Mouse (Mus musculus) MEL (cell line): ENCODE measurements at regions not wholly inside any gene's neighbourhood (a gene's known extent, or its start where the extent isn't known, plus 50 kb on each side); places are given as distances from the start of the nearest gene placed in this dataset.

Experiments
- DNase-seq: peaks from one replicate; pipeline ENCODE4 v3.0.0; 2011; ENCODE audit warnings: low read depth, low spot score
- H3K27ac ChIP-seq: 2 replicates; pipeline ENCODE4 v1.5.1; 2012; ENCODE audit warnings: low read depth, mild to moderate bottlenecking, control low read depth, low read length, moderate library complexity; ENCODE audit not compliant: control insufficient read depth
- H3K27me3 ChIP-seq, 2 experiments: fragments of 150-350 bp in 1 of 2; sonication (generic) in 1 of 2; 2 replicates each; pipeline ENCODE4 v1.6.1; 2012; ENCODE audit warnings: low read length in 2 of 2, mild to moderate bottlenecking in 2 of 2, improper control_type of control experiment in 1 of 2, moderate library complexity in 1 of 2; ENCODE audit not compliant: insufficient read depth in 2 of 2, control insufficient read depth in 1 of 2
- H3K36me3 ChIP-seq, 2 experiments: 2 replicates each; pipeline ENCODE4 v1.6.1; 2012 to 2014; ENCODE audit warnings: low read length in 2 of 2, improper control_type of control experiment in 1 of 2, inconsistent platforms in 1 of 2, mild to moderate bottlenecking in 1 of 2; ENCODE audit not compliant: insufficient read depth in 2 of 2, control insufficient read depth in 1 of 2
- H3K4me1 ChIP-seq, 2 experiments: fragments of 150-350 bp in 1 of 2; sonication (generic) in 1 of 2; 2 replicates each; pipeline ENCODE4 v1.6.1; 2012; ENCODE audit warnings: low read length in 2 of 2, improper control_type of control experiment in 1 of 2, mild to moderate bottlenecking in 1 of 2; ENCODE audit not compliant: insufficient read depth in 2 of 2, control insufficient read depth in 1 of 2
- H3K4me3 ChIP-seq, 2 experiments: fragments of 150-350 bp in 1 of 2; sonication (generic) in 1 of 2; 2 replicates each; pipeline ENCODE4 v1.5.1; 2012; ENCODE audit warnings: low read depth in 2 of 2, low read length in 2 of 2, mild to moderate bottlenecking in 2 of 2, moderate library complexity in 2 of 2, control low read depth in 1 of 2, improper control_type of control experiment in 1 of 2; ENCODE audit not compliant: control insufficient read depth in 1 of 2, insufficient read depth in 1 of 2
- H3K79me2 ChIP-seq: 2 replicates; pipeline ENCODE4 v1.6.1; 2012; ENCODE audit warnings: mild to moderate bottlenecking, low read length, moderate library complexity; ENCODE audit not compliant: control insufficient read depth, poor library complexity, insufficient read depth
- H3K9ac ChIP-seq: 2 replicates; pipeline ENCODE4 v1.6.1; 2012; ENCODE audit warnings: low read depth, mild to moderate bottlenecking, control low read depth, low read length, moderate library complexity; ENCODE audit not compliant: control insufficient read depth, poor library complexity, severe bottlenecking
- H3K9me3 ChIP-seq: fragments of 150-350 bp; sonication (generic); replicated peaks from 2 replicates; pipeline ENCODE4 v1.6.1; 2012; ENCODE audit warnings: mild to moderate bottlenecking, low read length, improper control_type of control experiment, moderate library complexity; ENCODE audit not compliant: insufficient read depth
- BHLHE40 ChIP-seq: IDR thresholded peaks from 2 replicates; pipeline ENCODE4 v1.6.1; 2012; ENCODE audit warnings: low read depth, mild to moderate bottlenecking, inconsistent platforms, low read length, improper control_type of control experiment, borderline replicate concordance
- CTCF ChIP-seq, 3 experiments: IDR thresholded peaks in 2 of 3; conservative IDR thresholded peaks in 1 of 3; 2 replicates each; pipeline ENCODE4 v1.5.1; 2011 to 2012; ENCODE audit warnings: low read length in 3 of 3, low read depth in 2 of 3, mild to moderate bottlenecking in 2 of 3, improper control_type of control experiment in 1 of 3, inconsistent platforms in 1 of 3, mixed read lengths in 1 of 3, moderate library complexity in 1 of 3; ENCODE audit not compliant: control insufficient read depth in 1 of 3, insufficient read depth in 1 of 3, poor library complexity in 1 of 3, severe bottlenecking in 1 of 3
- ELF1 ChIP-seq: IDR thresholded peaks from 2 replicates; pipeline ENCODE4 v1.6.1; 2014; ENCODE audit warnings: low read depth, mild to moderate bottlenecking, inconsistent platforms, low read length, improper control_type of control experiment, moderate library complexity
- EP300 ChIP-seq, 2 experiments: IDR thresholded peaks; 2 replicates each; pipeline ENCODE4 v1.6.1; 2011; ENCODE audit warnings: improper control_type of control experiment in 2 of 2, low read length in 2 of 2, low read depth in 1 of 2, mild to moderate bottlenecking in 1 of 2
- ETS1 ChIP-seq: IDR thresholded peaks from 2 replicates; pipeline ENCODE4 v1.6.1; 2012; ENCODE audit warnings: low read depth, mild to moderate bottlenecking, inconsistent platforms, low read length, improper control_type of control experiment, moderate library complexity
- HCFC1 ChIP-seq: IDR thresholded peaks from 2 replicates; pipeline ENCODE4 v1.6.1; 2012; ENCODE audit warnings: low read depth, mild to moderate bottlenecking, inconsistent platforms, low read length, improper control_type of control experiment, moderate library complexity
- KAT2A ChIP-seq: conservative IDR thresholded peaks from 2 replicates; pipeline ENCODE4 v1.6.1; 2012; ENCODE audit warnings: low read depth, low read length, improper control_type of control experiment, inconsistent platforms
- MXI1 ChIP-seq: IDR thresholded peaks from 2 replicates; pipeline ENCODE4 v1.6.1; 2011; ENCODE audit warnings: mild to moderate bottlenecking, low read depth, low read length, improper control_type of control experiment
- MYB ChIP-seq: IDR thresholded peaks from 2 replicates; pipeline ENCODE4 v1.6.1; 2011; ENCODE audit warnings: mild to moderate bottlenecking, low read depth, low read length, improper control_type of control experiment
- MYC ChIP-seq: IDR thresholded peaks from 2 replicates; pipeline ENCODE4 v1.6.1; 2011; ENCODE audit warnings: low read depth, mild to moderate bottlenecking, low read length, improper control_type of control experiment, moderate library complexity
- NELFE ChIP-seq: IDR thresholded peaks from 2 replicates; pipeline ENCODE4 v1.6.1; 2011; ENCODE audit warnings: low read depth, low read length, improper control_type of control experiment
- NRF1 ChIP-seq: IDR thresholded peaks from 2 replicates; pipeline ENCODE4 v1.6.1; 2014; ENCODE audit warnings: low read depth, mild to moderate bottlenecking, inconsistent platforms, low read length, improper control_type of control experiment, moderate library complexity; ENCODE audit not compliant: poor library complexity, insufficient read depth, severe bottlenecking
- POLR2AphosphoS2 ChIP-seq: IDR thresholded peaks from 2 replicates; pipeline ENCODE4 v1.6.1; 2011; ENCODE audit warnings: low read length, improper control_type of control experiment
- POLR2AphosphoS5 ChIP-seq: IDR thresholded peaks from 2 replicates; pipeline ENCODE4 v1.6.1; 2012; ENCODE audit warnings: low read depth, borderline replicate concordance, mild to moderate bottlenecking, inconsistent platforms, low read length, moderate library complexity, mixed read lengths
- RCOR1 ChIP-seq: IDR thresholded peaks from 2 replicates; pipeline ENCODE4 v1.6.1; 2012; ENCODE audit warnings: low read depth, mild to moderate bottlenecking, inconsistent platforms, low read length, improper control_type of control experiment
- SIN3A ChIP-seq: IDR thresholded peaks from 2 replicates; pipeline ENCODE4 v1.6.1; 2012; ENCODE audit warnings: low read length, improper control_type of control experiment, inconsistent platforms
- SMC3 ChIP-seq: IDR thresholded peaks from 2 replicates; pipeline ENCODE4 v1.6.1; 2011; ENCODE audit warnings: low read depth, low read length, improper control_type of control experiment
- TAL1 ChIP-seq: IDR thresholded peaks from 2 replicates; pipeline ENCODE4 v1.6.1; 2012; ENCODE audit warnings: mild to moderate bottlenecking, inconsistent platforms, low read length, moderate library complexity, mixed read lengths
- TCF12 ChIP-seq: IDR thresholded peaks from 2 replicates; pipeline ENCODE4 v1.6.1; 2014; ENCODE audit warnings: low read depth, mild to moderate bottlenecking, inconsistent platforms, low read length, improper control_type of control experiment, moderate library complexity
- UBTF ChIP-seq: IDR thresholded peaks from 2 replicates; pipeline ENCODE4 v1.6.1; 2012; ENCODE audit warnings: low read depth, mild to moderate bottlenecking, inconsistent platforms, low read length, improper control_type of control experiment, moderate library complexity, borderline replicate concordance; ENCODE audit not compliant: insufficient read depth
- USF2 ChIP-seq, 2 experiments: IDR thresholded peaks; 2 replicates each; pipeline ENCODE4 v1.6.1; 2011 to 2012; ENCODE audit warnings: improper control_type of control experiment in 2 of 2, low read length in 2 of 2, borderline replicate concordance in 1 of 2, inconsistent platforms in 1 of 2, low read depth in 1 of 2, mild to moderate bottlenecking in 1 of 2; ENCODE audit not compliant: insufficient read depth in 1 of 2
- ZNF384 ChIP-seq: IDR thresholded peaks from 2 replicates; pipeline ENCODE4 v1.6.1; 2012; ENCODE audit warnings: low read depth, mild to moderate bottlenecking, inconsistent platforms, low read length, improper control_type of control experiment

DNA sequence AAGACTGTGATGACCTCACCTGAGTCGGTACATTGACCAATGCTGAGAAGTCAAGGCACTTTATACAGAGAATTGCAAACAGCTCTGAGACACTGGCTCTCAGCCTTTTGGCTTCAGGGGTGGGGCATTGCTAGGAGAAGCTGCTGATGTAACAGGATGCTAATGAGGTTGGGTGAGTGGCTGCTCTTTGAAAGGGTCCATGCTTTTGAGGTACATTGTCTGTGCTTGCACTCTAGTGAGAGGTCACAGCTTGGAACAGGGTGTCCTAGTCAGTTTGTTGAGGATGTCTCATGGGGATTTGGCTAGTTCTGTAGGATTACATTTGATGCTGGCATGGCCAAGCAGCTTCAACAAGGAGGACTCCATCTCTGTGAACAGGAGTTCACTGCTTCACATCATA lies 109.1 kb upstream of the Auts2 start:
- H3K79me2 ChIP-seq: no peaks in the 10 kb centered on the region
- H3K4me3 ChIP-seq: no peak overlapping the region
- DNase-seq: no peak
- H3K4me1 ChIP-seq: no peaks in the 10 kb centered on the region
- no peak overlapping the region for H3K9ac ChIP-seq
- no peaks in the 10 kb centered on the region for H3K9me3 ChIP-seq
- no peak overlapping the region for H3K27ac ChIP-seq
- no peaks in the 10 kb centered on the region for H3K27me3 ChIP-seq
- TF ChIP-seq MYB (no peak), MXI1 (no peak), USF2 (IDR thresholded peaks at IDR 0.05; ENCODE audit: borderline replicate concordance in 1 of 2, insufficient read depth in 1 of 2, low read depth in 1 of 2, low read length in 2 of 2) (no peak), EP300 (IDR thresholded peaks at IDR 0.05; ENCODE audit: low read depth in 1 of 2, low read length in 2 of 2) (no peak), POLR2AphosphoS5 (no peak), NRF1 (no peak), NELFE (no peak), CTCF (IDR thresholded peaks at IDR 0.05 in 2 of 3, conservative IDR thresholded peaks at IDR 0.05 in 1 of 3; ENCODE audit: control insufficient read depth in 1 of 3, insufficient read depth in 1 of 3, low read depth in 2 of 3, low read length in 3 of 3, poor library complexity in 1 of 3, severe bottlenecking in 1 of 3) (no peak), KAT2A (no peak), UBTF (no peak), MYC (no peak), ELF1 (no peak), ZNF384 (no peak), SIN3A (no peak)
- no peaks in the 10 kb centered on the region for H3K36me3 ChIP-seq

GRCm38 (mm10) chr5:132649771-132650170 lies 106.6 kb upstream of the Auts2 start:
- Histone ChIP-seq H3K79me2 (no peaks in the 10 kb centered on the region), H3K4me3 (no peak overlapping the region), H3K9me3 (no peaks in the 10 kb centered on the region), H3K27me3 (no peaks in the 10 kb centered on the region), H3K9ac (no peak overlapping the region), H3K4me1 (no peaks in the 10 kb centered on the region), H3K36me3 (no peaks in the 10 kb centered on the region), H3K27ac (no peak overlapping the region)
- no peak for TF ChIP-seq POLR2AphosphoS5
- no peak for TF ChIP-seq ETS1
- TF ChIP-seq UBTF: no peak
- no peak for TF ChIP-seq ELF1
- no peak for TF ChIP-seq MYB
- TF ChIP-seq SIN3A: no peak
- no peak for TF ChIP-seq TAL1
- TF ChIP-seq HCFC1: no peak
- no peak for TF ChIP-seq RCOR1
- TF ChIP-seq USF2 (IDR thresholded peaks at IDR 0.05; ENCODE audit: borderline replicate concordance in 1 of 2, insufficient read depth in 1 of 2, low read depth in 1 of 2, low read length in 2 of 2): no peak
- TF ChIP-seq POLR2AphosphoS2: no peak
- TF ChIP-seq BHLHE40: no peak
- no peak for TF ChIP-seq TCF12
- TF ChIP-seq EP300 (IDR thresholded peaks at IDR 0.05; ENCODE audit: low read depth in 1 of 2, low read length in 2 of 2): no peak
- no peak for TF ChIP-seq NELFE
- no peak for TF ChIP-seq SMC3
- no peak for DNase-seq
